ENCODE assay signal across 25 mouse cellular contexts in the genomic region with DNA sequence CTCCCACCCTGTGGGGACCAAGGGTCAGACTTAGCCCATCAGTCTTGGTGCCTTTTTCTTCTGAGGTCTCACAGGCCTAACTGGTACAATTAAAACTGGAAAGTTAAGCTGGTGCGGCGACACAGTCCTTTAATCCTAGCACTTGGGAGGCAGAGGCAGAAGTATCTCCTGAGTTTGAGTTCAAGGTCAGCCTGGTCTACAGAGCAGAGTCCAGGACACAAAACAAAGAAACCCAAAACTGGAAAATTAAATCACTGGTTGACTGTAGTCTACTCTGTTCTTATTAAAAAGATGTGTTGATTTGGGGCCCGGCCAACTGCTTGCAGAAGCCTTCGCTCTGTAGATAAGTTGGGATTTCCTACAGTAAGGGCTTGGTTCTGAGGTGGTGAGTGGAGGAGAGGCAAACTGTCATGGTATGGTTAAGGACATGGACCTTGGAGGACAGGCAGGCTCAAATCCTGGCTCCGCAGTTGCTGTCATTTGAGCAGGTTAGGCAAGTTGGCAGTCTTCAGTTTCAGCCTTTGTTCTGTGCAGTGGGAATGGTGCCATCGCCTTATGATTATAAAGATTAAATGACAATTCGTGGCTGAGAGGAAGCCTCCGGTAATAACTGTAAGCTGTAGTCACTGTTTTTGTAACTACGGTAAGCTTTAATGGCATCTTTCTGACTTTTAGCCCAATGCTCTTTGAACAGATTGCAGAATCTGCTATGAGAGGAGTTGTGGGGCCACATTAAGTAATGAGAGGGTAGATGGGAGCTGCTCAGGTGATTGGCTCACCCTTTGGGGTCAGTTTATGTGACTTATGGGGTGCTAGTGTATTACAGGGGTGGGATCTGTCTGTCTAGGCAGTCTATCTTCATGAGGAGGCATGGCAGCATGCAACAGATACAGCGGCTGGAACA. TPM values are rescaled to one million over a fixed set of nuclear protein-coding genes. Genes with fewer than 3 reads are reported as not detected.
DNase-seq lines count a peak whose midpoint lies in the region; ATAC-seq and TF ChIP-seq lines count a peak whose summit lies in the region.
"Had no signal": no experiment of that assay in that cellular context is flagged by ENCODE, and none has a peak within 500 bp of the region (broad histone marks: within the 10 kb centered on the region; RNA-seq: fewer than 3 reads in every experiment).

No protein-coding gene starts in this region.

- H3K27me3 ChIP-seq in embryonic facial prominence, embryonic 14.5 days (replicated peaks; ENCODE audit: control insufficient read depth, insufficient read depth, low read length): no peaks in the 10 kb centered on the region
- no peaks in the 10 kb centered on the region for H3K27me3 ChIP-seq in embryonic facial prominence, embryonic 10.5 days (replicated peaks; ENCODE audit: low read depth, poor library complexity, severe bottlenecking)
- no peaks in the 10 kb centered on the region for H3K27me3 ChIP-seq in kidney, adult 2 months (replicated peaks; ENCODE audit: control insufficient read depth, insufficient read depth, low read length)
- H3K27me3 ChIP-seq in liver, adult 2 months (ENCODE audit: control insufficient read depth, insufficient read depth, low read length): no peaks in the 10 kb centered on the region
- H3K27me3 ChIP-seq in liver, embryonic 12.5 days (replicated peaks): no peaks in the 10 kb centered on the region
- H3K27me3 ChIP-seq: embryonic facial prominence, embryonic 15.5 days; forebrain, embryonic 12.5 days; forebrain, embryonic 15.5 days; heart, embryonic 13.5 days; hindbrain, embryonic 12.5 days; hindbrain, embryonic 15.5 days had no signal

- 86% methylated on average over 10 of the region's 10 CpGs for WGBS in embryonic facial prominence, embryonic 14.5 days
- WGBS in embryonic facial prominence, embryonic 10.5 days: 95% methylated on average over 10 of the region's 10 CpGs
- 79% methylated on average over 10 of the region's 10 CpGs for WGBS in kidney, adult 2 months
- WGBS in liver, adult 2 months: 41% methylated on average over 10 of the region's 10 CpGs
- 90% methylated on average over 10 of the region's 10 CpGs for WGBS in liver, embryonic 12.5 days (ENCODE audit: insufficient replicate concordance)

- no peak overlapping the region for H3K4me3 ChIP-seq in embryonic facial prominence, embryonic 14.5 days (ENCODE audit: low read depth, low read length)
- H3K4me3 ChIP-seq in embryonic facial prominence, embryonic 10.5 days: no peak overlapping the region
- no peak overlapping the region for H3K4me3 ChIP-seq in kidney, adult 2 months (ENCODE audit: insufficient read depth, low read depth, low read length)
- no peak overlapping the region for H3K4me3 ChIP-seq in liver, adult 2 months (ENCODE audit: insufficient read depth, low read depth, low read length)
- H3K4me3 ChIP-seq in liver, embryonic 12.5 days: no peak overlapping the region
- H3K4me3 ChIP-seq: embryonic facial prominence, embryonic 15.5 days; forebrain, embryonic 12.5 days; forebrain, embryonic 15.5 days; heart, adult 2 months; heart, embryonic 10.5 days; heart, embryonic 13.5 days; hindbrain, embryonic 12.5 days; hindbrain, embryonic 15.5 days had no signal

- peaks cover 10% of the 10 kb centered on the region for H3K79me2 ChIP-seq in liver, adult 2 months (ENCODE audit: control insufficient read depth, insufficient read depth, low read length)

- peak; percentile 33 for DNase-seq in embryonic facial prominence, embryonic 14.5 days (ENCODE audit: low spot score)
- DNase-seq in embryonic facial prominence, embryonic 10.5 days (ENCODE audit: low spot score): no peak
- DNase-seq in kidney, adult 2 months: peak; percentile 45
- DNase-seq in kidney, postnatal 14 days: no peak
- DNase-seq in liver, adult 2 months (ENCODE audit: extremely low read depth, low read depth, low spot score): peak; percentile 90
- peak; percentile 91 for DNase-seq in gonadal fat pad, adult 2 months (ENCODE audit: low read depth)
- no peak for DNase-seq in urinary bladder, adult 2 months (ENCODE audit: low spot score)
- DNase-seq: adrenal gland, adult 8-10 months; adrenal gland, postnatal 25 days; cerebellum, adult 18-20 months; cerebellum, adult 9-11 months; cerebellum, postnatal 36 days; embryo, embryonic 11 days; gastrocnemius, postnatal 14 days; heart, adult 2 months; heart, postnatal 14 days had no signal

- no peak overlapping the region for H3K4me2 ChIP-seq in embryonic facial prominence, embryonic 14.5 days (ENCODE audit: low read depth, low read length)
- no peak overlapping the region for H3K4me2 ChIP-seq in liver, embryonic 12.5 days
- H3K4me2 ChIP-seq: embryonic facial prominence, embryonic 15.5 days; forebrain, embryonic 12.5 days; forebrain, embryonic 15.5 days; heart, embryonic 13.5 days; hindbrain, embryonic 12.5 days; hindbrain, embryonic 15.5 days had no signal

- H3K9me3 ChIP-seq in embryonic facial prominence, embryonic 14.5 days (ENCODE audit: control insufficient read depth, low read length): no peaks in the 10 kb centered on the region
- H3K9me3 ChIP-seq in embryonic facial prominence, embryonic 10.5 days: no peaks in the 10 kb centered on the region
- no peaks in the 10 kb centered on the region for H3K9me3 ChIP-seq in liver, embryonic 12.5 days (replicated peaks)
- H3K9me3 ChIP-seq: embryonic facial prominence, embryonic 15.5 days; forebrain, embryonic 12.5 days; forebrain, embryonic 15.5 days; heart, embryonic 10.5 days; heart, embryonic 13.5 days; hindbrain, embryonic 12.5 days; hindbrain, embryonic 15.5 days had no signal

- H3K9ac ChIP-seq in embryonic facial prominence, embryonic 14.5 days (ENCODE audit: low read depth, low read length): no peak overlapping the region
- peak overlapping the region; percentile 47 for H3K9ac ChIP-seq in liver, adult 2 months (ENCODE audit: low read depth, low read length)
- no peak overlapping the region for H3K9ac ChIP-seq in liver, embryonic 12.5 days
- H3K9ac ChIP-seq: embryonic facial prominence, embryonic 15.5 days; forebrain, embryonic 12.5 days; forebrain, embryonic 15.5 days; heart, embryonic 13.5 days; hindbrain, embryonic 12.5 days; hindbrain, embryonic 15.5 days had no signal

- no peak overlapping the region for H3K27ac ChIP-seq in embryonic facial prominence, embryonic 14.5 days (replicated peaks; ENCODE audit: low read depth, low read length)
- no peak overlapping the region for H3K27ac ChIP-seq in embryonic facial prominence, embryonic 10.5 days (replicated peaks)
- H3K27ac ChIP-seq in kidney, adult 2 months (ENCODE audit: insufficient read depth, low read depth, low read length): peak overlapping the region; percentile 32; the same call in 1 of the 2 replicates
- H3K27ac ChIP-seq in liver, adult 2 months (replicated peaks; ENCODE audit: insufficient read depth, low read depth, low read length): peak overlapping the region; percentile 90
- no peak overlapping the region for H3K27ac ChIP-seq in liver, embryonic 12.5 days
- H3K27ac ChIP-seq: embryonic facial prominence, embryonic 15.5 days; forebrain, embryonic 12.5 days; forebrain, embryonic 15.5 days; heart, adult 2 months; heart, embryonic 10.5 days; heart, embryonic 13.5 days; hindbrain, embryonic 12.5 days; hindbrain, embryonic 15.5 days had no signal

- no peak for TF ChIP-seq CTCF in kidney, adult 2 months (conservative IDR thresholded peaks at IDR 0.05; ENCODE audit: insufficient read depth, insufficient read length, low read depth, low read length)
- no peak for TF ChIP-seq CTCF in liver, adult 2 months (IDR thresholded peaks at IDR 0.05; ENCODE audit: low read depth, low read length)

- TF ChIP-seq POLR2A in kidney, adult 2 months (IDR thresholded peaks at IDR 0.05; ENCODE audit: low read depth, low read length): no peak
- TF ChIP-seq POLR2A in liver, adult 2 months (IDR thresholded peaks at IDR 0.05; ENCODE audit: extremely low read depth, insufficient read depth, low read length): no peak

- ATAC-seq in embryonic facial prominence, embryonic 14.5 days (ENCODE audit: low read depth): no peak
- ATAC-seq in liver, embryonic 12.5 days: no peak
- ATAC-seq: activated CD4-positive, CD25-positive, alpha-beta regulatory T cell, adult 4 months; forebrain, embryonic 15.5 days had no signal

- H3K4me1 ChIP-seq in embryonic facial prominence, embryonic 14.5 days (ENCODE audit: control insufficient read depth, insufficient read depth, low read length): no peaks in the 10 kb centered on the region
- peaks cover 9% of the 10 kb centered on the region for H3K4me1 ChIP-seq in embryonic facial prominence, embryonic 10.5 days
- peaks cover 8% of the 10 kb centered on the region; the same call in 1 of the 2 replicates for H3K4me1 ChIP-seq in kidney, adult 2 months (ENCODE audit: control insufficient read depth, insufficient read depth, low read length)
- peaks cover 29% of the 10 kb centered on the region for H3K4me1 ChIP-seq in liver, adult 2 months (ENCODE audit: control insufficient read depth, insufficient read depth, low read length)
- 0 out of 2 replicates have a peak, but pooled peaks cover 6% of the 10 kb centered on the region for H3K4me1 ChIP-seq in liver, embryonic 12.5 days
- H3K4me1 ChIP-seq: embryonic facial prominence, embryonic 15.5 days; forebrain, embryonic 12.5 days; forebrain, embryonic 15.5 days; heart, embryonic 13.5 days; hindbrain, embryonic 12.5 days; hindbrain, embryonic 15.5 days had no signal

- peaks cover 17% of the 10 kb centered on the region for H3K36me3 ChIP-seq in embryonic facial prominence, embryonic 14.5 days (ENCODE audit: control insufficient read depth, insufficient read depth, low read length)
- H3K36me3 ChIP-seq in embryonic facial prominence, embryonic 10.5 days (replicated peaks): peaks cover 55% of the 10 kb centered on the region
- no peaks in the 10 kb centered on the region for H3K36me3 ChIP-seq in kidney, adult 2 months (ENCODE audit: control insufficient read depth, insufficient read depth, low read length)
- peaks cover 15% of the 10 kb centered on the region for H3K36me3 ChIP-seq in liver, adult 2 months (ENCODE audit: control insufficient read depth, insufficient read depth, low read length)
- H3K36me3 ChIP-seq in liver, embryonic 12.5 days: peaks cover 65% of the 10 kb centered on the region
- H3K36me3 ChIP-seq: hindbrain, embryonic 15.5 days had no signal

RNA-seq across cellular contexts. Expression of a gene that starts 12.8 kb away (rescaled TPM):
- polyA plus RNA-seq in embryonic facial prominence, embryonic 14.5 days (2014; fragmentation: Nextera tagmentation; extraction: Ambion mirVana): 44.8 and 52.9 TPM in 2 replicates
- polyA plus RNA-seq in embryonic facial prominence, embryonic 10.5 days (2016; fragmentation: Nextera tagmentation; extraction: Ambion mirVana): 89.9 and 95.4 TPM in 2 replicates
- 16.9 and 17.6 TPM in 2 replicates for polyA plus RNA-seq in kidney, adult 2 months (2012; rRNA removed)
- 117 and 132 TPM in 2 replicates for total RNA-seq in liver, adult 2 months (2014; rRNA removed)
- polyA plus RNA-seq in liver, adult 2 months (2012; rRNA removed): 75.7 and 87.8 TPM in 2 replicates
- 81.1 and 83.7 TPM in 2 replicates for polyA plus RNA-seq in liver, embryonic 12.5 days (2016; fragmentation: Nextera tagmentation; extraction: Ambion mirVana)
- polyA plus RNA-seq in gonadal fat pad, adult 2 months (2012; rRNA removed): 18.5 and 19.6 TPM in 2 replicates
- 20.6 and 21.5 TPM in 2 replicates for polyA plus RNA-seq in urinary bladder, adult 2 months (2012; rRNA removed)

Comparison
In these comparisons a context has a peak if more than half of its experiments do, and no peak if none do; other contexts are left out.
1. DNase-seq: peak in embryonic facial prominence, embryonic 14.5 days (single experiment), kidney, adult 2 months (single experiment), liver, adult 2 months (single experiment) and gonadal fat pad, adult 2 months (single experiment); none in embryonic facial prominence, embryonic 10.5 days (single experiment), kidney, postnatal 14 days (single experiment) and urinary bladder, adult 2 months (single experiment).
2. H3K27ac ChIP-seq: peak in kidney, adult 2 months (single experiment) and liver, adult 2 months (single experiment); none in embryonic facial prominence, embryonic 14.5 days (single experiment), embryonic facial prominence, embryonic 10.5 days (single experiment) and liver, embryonic 12.5 days (single experiment).